Mouse (Mus musculus) midbrain, embryonic 13.5 days (tissue): ENCODE results near the gene Olfr630. TPM values are rescaled to one million over a fixed set of nuclear protein-coding genes. Genes with fewer than 3 reads are reported as not detected.
"Not testable (repeated sequence)": the region's sequence is repeated elsewhere in the genome, so short reads cannot be mapped to it uniquely, and the experiment has no call there.

Source experiments
- ATAC-seq: fragments of 200-750 bp; cut with Nextera tagmentation; 2 replicates; pipeline ENCODE4 v1.8.0; 2017; ENCODE audit warnings: mild to moderate bottlenecking, moderate TSS enrichment, moderate library complexity
- H3K27ac ChIP-seq: fragments of 300-500 bp; sonication (generic); 2 replicates; pipeline ENCODE4 v1.5.1; 2015; ENCODE audit warnings: inconsistent platforms, mild to moderate bottlenecking, moderate library complexity
- H3K27me3 ChIP-seq: fragments of 300-500 bp; sonication (generic); 2 replicates; pipeline ENCODE4 v1.6.1; 2015; ENCODE audit warnings: mild to moderate bottlenecking, inconsistent platforms
- H3K36me3 ChIP-seq: fragments of 300-500 bp; sonication (generic); 2 replicates; pipeline ENCODE4 v1.6.1; 2015; ENCODE audit warnings: mild to moderate bottlenecking, inconsistent platforms
- H3K4me1 ChIP-seq: fragments of 300-500 bp; sonication (generic); replicated peaks from 2 replicates; pipeline ENCODE4 v1.6.1; 2015; ENCODE audit warnings: inconsistent platforms
- H3K4me2 ChIP-seq: fragments of 300-500 bp; sonication (generic); replicated peaks from 2 replicates; pipeline ENCODE4 v1.6.1; 2015; ENCODE audit warnings: moderate library complexity, mild to moderate bottlenecking, inconsistent platforms
- H3K4me3 ChIP-seq: fragments of 300-500 bp; sonication (generic); replicated peaks from 2 replicates; pipeline ENCODE4 v1.5.1; 2015; ENCODE audit warnings: mild to moderate bottlenecking, inconsistent platforms
- H3K9ac ChIP-seq: fragments of 300-500 bp; sonication (generic); replicated peaks from 2 replicates; pipeline ENCODE4 v1.6.1; 2015; ENCODE audit warnings: mild to moderate bottlenecking, inconsistent platforms
- H3K9me3 ChIP-seq: fragments of 300-500 bp; sonication (generic); 2 replicates; pipeline ENCODE4 v1.6.1; 2016; ENCODE audit warnings: mild to moderate bottlenecking, inconsistent platforms
- WGBS: fragments of 180-500 bp; shearing (Covaris S2); methylation state at CpG from one replicate; pipeline ENCODE4 v1.1.7; 2015; 5-methylcytosine and 5-hydroxymethylcytosine counted together
- polyA plus RNA-seq: library from polyadenylated mRNA; unstranded; fragments of >200 nt; fragmentation: Nextera tagmentation; extraction: Ambion mirVana; gene quantifications from 2 replicates; pipeline ENCODE4 v1.2.1, GENCODE M21; 2015

Gene Olfr630
- not detected in 2 replicates for polyA plus RNA-seq

DNA sequence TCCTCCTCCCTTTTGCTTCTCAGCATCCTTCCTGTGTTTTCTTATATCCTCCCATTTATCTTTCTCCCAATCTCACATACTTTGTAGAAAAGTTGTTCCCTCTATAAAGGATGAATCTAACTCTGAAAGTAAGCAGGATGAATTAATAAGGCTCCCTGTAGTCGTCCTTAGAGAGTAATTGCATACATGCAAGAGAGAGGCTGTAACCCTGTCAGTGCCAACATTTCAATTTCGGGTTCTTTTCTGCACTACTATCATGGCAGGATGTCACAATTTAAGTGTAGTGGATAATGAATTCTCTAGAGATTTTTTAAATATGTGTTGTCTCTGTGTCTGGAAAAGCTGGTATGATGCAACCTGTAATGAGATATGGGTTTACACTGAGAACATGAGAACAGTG lies at the start of gene Olfr630:
Olfr630 (minus strand) TSS at position 101 of the 400 bp plus-strand sequence.
- no peak within 1 kb of the TSS for H3K9ac ChIP-seq
- H3K36me3 ChIP-seq = no peaks in the 10 kb centered on the region
- H3K9me3 ChIP-seq = no peaks in the 10 kb centered on the region
- no peaks in the 10 kb centered on the region for H3K4me1 ChIP-seq
- no peak within 1 kb of the TSS for H3K27ac ChIP-seq
- H3K4me3 ChIP-seq = no peak within 1 kb of the TSS
- H3K4me2 ChIP-seq = no peak within 1 kb of the TSS
- ATAC-seq = no peak
- WGBS = 55% methylated on average over 2 of the region's 2 CpGs
- no peaks in the 10 kb centered on the region for H3K27me3 ChIP-seq

GRCm38 (mm10) chr7:103806856-103807255 lies 49.7 kb upstream of the Olfr630 start:
- no peaks in the 10 kb centered on the region for H3K27me3 ChIP-seq
- H3K9me3 ChIP-seq = no peaks in the 10 kb centered on the region
- no peaks in the 10 kb centered on the region for H3K4me1 ChIP-seq
- H3K4me2 ChIP-seq = no peak overlapping the region
- no peak overlapping the region for H3K4me3 ChIP-seq
- 57% methylated on average over 1 of the region's 1 CpGs for WGBS
- H3K9ac ChIP-seq = no peak overlapping the region
- no peak for ATAC-seq
- H3K36me3 ChIP-seq = no peaks in the 10 kb centered on the region
- no peak overlapping the region for H3K27ac ChIP-seq

DNA sequence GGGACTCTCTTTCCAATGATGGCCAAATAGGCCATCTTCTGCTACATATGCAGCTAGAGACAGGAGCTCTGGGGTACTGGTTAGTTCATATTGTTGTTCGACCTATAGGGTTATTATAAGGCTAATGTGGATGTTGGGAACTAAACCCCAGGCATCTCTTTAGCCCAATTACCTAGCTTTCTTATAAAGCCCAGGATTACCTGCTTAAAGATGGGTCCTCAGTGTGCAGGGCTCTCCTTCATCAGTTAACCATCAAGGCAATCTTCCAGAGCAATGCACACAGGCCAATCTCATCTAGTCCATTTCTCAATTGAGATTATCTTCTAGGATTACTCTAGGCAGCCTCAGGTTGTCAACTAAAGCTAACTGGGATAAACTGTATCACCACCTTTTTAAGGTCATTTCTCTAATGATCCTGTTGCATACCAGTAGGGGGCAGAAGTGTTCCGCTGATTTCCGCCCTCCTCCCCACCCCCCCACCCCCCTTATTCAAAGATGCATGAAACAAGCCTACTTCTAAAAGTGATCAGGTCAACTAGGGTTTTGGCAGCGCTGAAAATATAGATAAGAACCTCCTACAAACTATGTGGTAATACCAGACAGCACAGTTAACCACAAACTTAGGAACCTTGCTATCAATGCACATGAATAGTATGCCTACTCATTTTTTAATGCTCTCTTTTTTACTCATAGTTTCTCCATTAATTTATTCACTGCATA lies 35.7 kb upstream of the Olfr630 start:
- no peak overlapping the region for H3K27ac ChIP-seq
- no peak for ATAC-seq
- no peak overlapping the region for H3K4me3 ChIP-seq
- no peaks in the 10 kb centered on the region for H3K27me3 ChIP-seq
- no peaks in the 10 kb centered on the region for H3K4me1 ChIP-seq
- H3K9ac ChIP-seq = no peak overlapping the region
- no peak overlapping the region for H3K4me2 ChIP-seq
- H3K36me3 ChIP-seq = no peaks in the 10 kb centered on the region
- H3K9me3 ChIP-seq = no peaks in the 10 kb centered on the region
- 24% methylated on average over 4 of the region's 4 CpGs for WGBS

DNA sequence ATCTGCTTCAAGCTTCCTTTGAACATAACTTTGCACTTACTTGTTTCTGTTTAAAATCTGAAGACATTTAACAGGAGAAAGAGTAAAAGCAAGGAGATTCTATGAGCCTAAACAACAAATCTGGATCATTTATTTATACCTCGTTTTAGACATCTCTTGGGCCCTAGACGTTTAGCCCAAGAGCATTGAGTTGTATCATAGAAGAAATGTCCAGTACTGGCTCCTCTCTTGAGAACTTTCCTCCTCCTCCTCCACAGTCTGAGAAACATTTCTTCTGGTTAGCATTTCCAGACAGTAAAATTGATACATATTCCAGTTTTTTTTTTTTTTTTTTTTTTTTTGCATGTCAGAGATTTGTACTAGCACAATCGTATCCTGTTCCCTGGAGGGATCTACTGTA lies 34.6 kb upstream of the Olfr630 start, which contains the start of gene Olfr67:
Olfr67 (minus strand) TSS at position 101 of the 400 bp plus-strand sequence.
- no peaks in the 10 kb centered on the region for H3K4me1 ChIP-seq
- H3K4me3 ChIP-seq = no peak within 1 kb of the TSS
- no peak within 1 kb of the TSS for H3K27ac ChIP-seq
- H3K4me2 ChIP-seq = no peak within 1 kb of the TSS
- H3K36me3 ChIP-seq = no peaks in the 10 kb centered on the region
- H3K27me3 ChIP-seq = no peaks in the 10 kb centered on the region
- H3K9ac ChIP-seq = no peak within 1 kb of the TSS
- 82% methylated on average over 3 of the region's 3 CpGs for WGBS
- ATAC-seq = no peak
- no peaks in the 10 kb centered on the region for H3K9me3 ChIP-seq

DNA sequence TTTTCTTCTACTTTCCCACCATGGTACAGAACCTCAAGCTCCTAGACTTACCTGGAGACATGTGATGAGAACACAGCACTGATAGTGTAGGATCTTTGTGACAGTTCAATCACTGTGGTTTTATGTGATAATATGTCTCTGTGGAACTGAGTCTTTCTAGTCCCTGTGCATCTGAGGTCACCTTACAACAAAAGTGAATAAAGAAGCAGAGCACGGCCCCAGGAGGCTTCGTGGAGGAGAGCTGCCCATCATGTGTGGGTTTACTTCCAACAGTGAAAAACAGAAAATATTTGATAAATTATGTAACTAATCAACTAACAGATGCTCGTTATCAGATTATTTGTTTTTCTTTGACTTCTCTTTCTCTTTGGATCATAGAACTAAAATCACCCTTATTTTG lies 22.5 kb upstream of the Olfr630 start, which contains the start of gene Olfr68:
Olfr68 (minus strand) TSS at position 101 of the 400 bp plus-strand sequence.
- Histone ChIP-seq H3K36me3 (no peaks in the 10 kb centered on the region), H3K9me3 (no peaks in the 10 kb centered on the region), H3K4me3 (no peak within 1 kb of the TSS), H3K27ac (no peak within 1 kb of the TSS), H3K4me2 (no peak within 1 kb of the TSS), H3K27me3 (no peaks in the 10 kb centered on the region), H3K9ac (no peak within 1 kb of the TSS), H3K4me1 (no peaks in the 10 kb centered on the region)
- 78% methylated on average over 3 of the region's 3 CpGs for WGBS
- no peak for ATAC-seq

DNA sequence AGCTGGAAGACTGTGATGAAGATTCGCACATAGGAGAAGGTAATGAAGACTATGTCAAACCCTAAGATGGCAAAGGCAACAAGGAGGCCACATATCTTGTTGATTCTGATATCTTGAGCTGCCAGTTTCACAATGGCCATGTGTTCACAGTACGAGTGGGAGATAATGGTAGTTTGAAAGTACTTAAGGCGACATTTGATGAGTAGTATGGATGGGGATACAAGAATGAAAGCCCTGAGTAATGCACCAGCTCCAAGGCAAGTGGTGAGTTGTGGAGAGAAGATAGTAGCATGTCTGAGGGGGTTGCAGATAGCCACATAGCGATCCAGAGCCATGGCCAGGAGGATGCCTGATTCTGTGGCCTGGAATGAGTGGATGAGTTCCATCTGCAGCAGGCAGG lies 20.5 kb upstream of the Olfr630 start:
- H3K4me1 ChIP-seq, ATAC-seq, H3K4me2 ChIP-seq, H3K9ac ChIP-seq, H3K9me3 ChIP-seq, H3K27me3 ChIP-seq, H3K27ac ChIP-seq, H3K36me3 ChIP-seq, H3K4me3 ChIP-seq: not testable (repeated sequence)
- WGBS = 89% methylated on average over 4 of the region's 4 CpGs

DNA sequence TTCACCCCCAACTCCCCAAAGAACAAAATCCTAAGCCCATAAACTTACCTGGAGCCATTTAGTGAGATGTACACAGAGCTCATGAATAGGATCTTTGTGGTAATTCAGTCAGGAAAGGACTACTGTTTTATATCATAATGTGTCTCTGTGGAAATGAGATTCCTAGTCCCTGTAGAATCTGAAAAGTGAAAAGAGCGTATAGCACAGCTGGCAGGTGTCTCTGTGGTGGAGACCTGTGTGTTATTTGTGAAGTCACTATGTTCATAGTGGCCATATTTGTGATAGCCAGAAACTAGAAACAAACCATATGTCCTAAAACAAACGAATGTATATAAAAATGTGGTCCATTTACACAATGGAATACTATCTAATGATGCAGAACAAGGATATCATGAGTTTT lies 14.4 kb upstream of the Olfr630 start, which contains the start of gene Olfr69:
Olfr69 (minus strand) TSS at position 101 of the 400 bp plus-strand sequence.
- H3K4me3 ChIP-seq = no peak within 1 kb of the TSS
- WGBS = 83% methylated on average over 2 of the region's 2 CpGs
- H3K9me3 ChIP-seq = no peaks in the 10 kb centered on the region
- H3K27ac ChIP-seq = no peak within 1 kb of the TSS
- H3K9ac ChIP-seq = no peak within 1 kb of the TSS
- no peaks in the 10 kb centered on the region for H3K27me3 ChIP-seq
- H3K4me1 ChIP-seq = no peaks in the 10 kb centered on the region
- no peak within 1 kb of the TSS for H3K4me2 ChIP-seq
- no peaks in the 10 kb centered on the region for H3K36me3 ChIP-seq
- ATAC-seq = no peak

GRCm38 (mm10) chr7:103767687-103768086 lies 10.6 kb upstream of the Olfr630 start:
- not testable (repeated sequence) for H3K4me2 ChIP-seq, ATAC-seq, H3K27me3 ChIP-seq, H3K9me3 ChIP-seq, H3K4me3 ChIP-seq, H3K9ac ChIP-seq, H3K36me3 ChIP-seq, H3K27ac ChIP-seq, H3K4me1 ChIP-seq
- WGBS = 91% methylated on average over 6 of the region's 6 CpGs

- 89% methylated on average over 6 of the region's 6 CpGs for WGBS
- not testable (repeated sequence) for H3K27me3 ChIP-seq, H3K4me3 ChIP-seq, H3K27ac ChIP-seq, H3K4me1 ChIP-seq, H3K4me2 ChIP-seq, ATAC-seq, H3K9ac ChIP-seq, H3K9me3 ChIP-seq, H3K36me3 ChIP-seq
Observed at GRCm38 (mm10) chr7:103762212-103762611, 5.1 kb upstream of the Olfr630 start.

- no peak within 1 kb of the TSS for H3K9ac ChIP-seq
Observed at GRCm38 (mm10) chr7:103744843-103745242, 12.3 kb downstream of the Olfr630 start, which contains the start of gene Olfr629. Olfr629 (minus strand) TSS chr7:103744943.

DNA sequence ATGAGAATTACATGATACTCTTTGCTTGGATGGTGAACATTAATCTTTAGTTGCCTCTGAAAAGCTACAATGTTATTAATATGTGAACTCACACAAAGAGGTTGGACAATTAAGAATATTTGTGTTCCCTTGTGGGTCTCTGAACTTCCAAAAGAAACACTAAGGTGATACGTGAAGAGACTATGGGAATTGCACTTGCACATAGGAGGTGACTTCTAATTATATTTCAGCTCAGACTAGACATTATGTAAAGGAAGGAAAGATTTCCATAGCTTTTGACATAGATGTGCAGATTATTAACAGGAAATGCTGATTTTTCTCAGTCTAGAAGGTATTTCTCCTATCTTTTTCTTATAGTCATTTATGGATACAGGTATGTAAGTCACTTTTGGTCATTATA lies 27.1 kb downstream of the Olfr630 start, which contains the start of gene Olfr628:
Olfr628 (plus strand) TSS at position 301 of the 400 bp plus-strand sequence.
- no peak within 1 kb of the TSS for H3K9ac ChIP-seq
- no peaks in the 10 kb centered on the region for H3K4me1 ChIP-seq
- H3K27me3 ChIP-seq = no peaks in the 10 kb centered on the region
- no peak within 1 kb of the TSS for H3K27ac ChIP-seq
- H3K9me3 ChIP-seq = no peaks in the 10 kb centered on the region
- WGBS = 86% methylated on average over 1 of the region's 1 CpGs
- H3K4me2 ChIP-seq = no peak within 1 kb of the TSS
- H3K4me3 ChIP-seq = no peak within 1 kb of the TSS
- no peaks in the 10 kb centered on the region for H3K36me3 ChIP-seq
- no peak for ATAC-seq

More at GRCm38 (mm10) chr7:103744843-103745242, 12.3 kb downstream of the Olfr630 start, which contains the start of gene Olfr629:
- Histone ChIP-seq H3K9me3 (peaks cover 6% of the 10 kb centered on the region; the same call in 1 of the 2 replicates), H3K27ac (no peak within 1 kb of the TSS), H3K36me3 (no peaks in the 10 kb centered on the region), H3K27me3 (no peaks in the 10 kb centered on the region), H3K4me2 (no peak within 1 kb of the TSS), H3K4me3 (no peak within 1 kb of the TSS), H3K4me1 (no peaks in the 10 kb centered on the region)
- no peak for ATAC-seq
- 79% methylated on average over 2 of the region's 2 CpGs for WGBS

DNA sequence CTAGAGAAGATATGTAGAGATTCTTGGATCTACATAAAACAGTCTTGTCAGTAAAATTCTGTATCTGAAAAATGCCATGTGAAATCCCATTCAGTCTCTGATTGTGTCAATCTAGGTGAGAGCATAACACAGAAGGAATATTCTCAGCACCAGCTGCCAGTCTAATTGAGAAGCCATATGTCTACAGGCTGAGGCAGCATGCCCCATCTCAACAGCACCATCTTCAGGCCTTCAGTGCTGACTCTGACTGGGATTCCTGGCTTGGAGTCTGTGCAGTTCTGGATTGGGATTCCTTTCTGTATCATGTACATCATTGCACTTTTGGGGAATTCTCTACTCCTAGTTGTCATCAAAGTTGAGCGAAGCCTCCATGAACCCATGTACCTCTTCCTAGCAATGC lies 40.7 kb downstream of the Olfr630 start:
- H3K4me1 ChIP-seq, H3K9ac ChIP-seq, H3K9me3 ChIP-seq, H3K4me3 ChIP-seq, H3K4me2 ChIP-seq, ATAC-seq, H3K27ac ChIP-seq, H3K36me3 ChIP-seq, H3K27me3 ChIP-seq: not testable (repeated sequence)
- WGBS = 96% methylated on average over 1 of the region's 1 CpGs
